Mouse (Mus musculus) large intestine, adult 2 months (tissue): ENCODE measurements around the gene Sephs1. TPM values are rescaled to one million over a fixed set of nuclear protein-coding genes. Genes with fewer than 3 reads are reported as not detected.

Experiments used
- DNase-seq: peaks from one replicate; pipeline ENCODE4 v3.0.0-alpha.2; 2012; ENCODE audit warnings: low read depth, low spot score
- WGBS: fragments of 180-500 bp; shearing (Covaris S2); methylation state at CpG from one replicate; pipeline ENCODE4 v1.1.7; 2018; 5-methylcytosine and 5-hydroxymethylcytosine counted together
- polyA plus RNA-seq: library from polyadenylated mRNA; depleted of rRNA; stranded (reverse); fragments of >200 nt; gene quantifications from 2 replicates; pipeline ENCODE4 v1.2.3, GENCODE M21; 2012; rRNA removed

Sephs1 gene
- polyA plus RNA-seq, 1 experiment: 13.7 TPM

GRCm38 (mm10) chr2:4954216-4954760 lies 72.9 kb downstream of the Sephs1 start:
- WGBS: 80% methylated on average over 6 of the region's 6 CpGs
- DNase-seq: no peak

GRCm38 (mm10) chr2:4958039-4958438 lies 76.7 kb downstream of the Sephs1 start:
- 82% methylated on average over 12 of the region's 12 CpGs for WGBS
- no peak for DNase-seq

Other genes starting within 250 kb of the Sephs1 start
- gene Prpf18, start 229.5 kb upstream of the Sephs1 start, polyA plus RNA-seq: 6.0 and 8.5 TPM in 2 replicates
- 18.6 and 27.6 TPM in 2 replicates for gene Bend7, start 163.7 kb upstream of the Sephs1 start, polyA plus RNA-seq
- 87.0 and 115 TPM in 2 replicates for gene Phyh, start 37.5 kb downstream of the Sephs1 start, polyA plus RNA-seq
- gene Ucma, start 94.6 kb downstream of the Sephs1 start, polyA plus RNA-seq: not detected in 2 replicates
- gene Mcm10, start 131.2 kb downstream of the Sephs1 start, polyA plus RNA-seq: 19.1 and 19.5 TPM in 2 replicates
- gene Optn, start 182.5 kb downstream of the Sephs1 start, polyA plus RNA-seq: 19.1 and 37.6 TPM in 2 replicates